Mouse (Mus musculus) lung, adult 2 months (tissue): ENCODE measurements around the gene Ms4a4c.
"Not testable (repeated sequence)": the region's sequence is repeated elsewhere in the genome, so short reads cannot be mapped to it uniquely, and the experiment has no call there.

Source experiments
- CTCF ChIP-seq: fragments of 200-500 bp; IDR thresholded peaks from 2 replicates; pipeline ENCODE4 v1.5.1; 2011; ENCODE audit warnings: mild to moderate bottlenecking, low read length, control low read depth; ENCODE audit not compliant: insufficient read depth
- POLR2A ChIP-seq: fragments of 200-500 bp; IDR thresholded peaks from 2 replicates; pipeline ENCODE4 v1.6.1; 2011; ENCODE audit warnings: low read depth, mild to moderate bottlenecking, control low read depth, low read length, borderline replicate concordance; ENCODE audit errors: extremely low read depth

DNA sequence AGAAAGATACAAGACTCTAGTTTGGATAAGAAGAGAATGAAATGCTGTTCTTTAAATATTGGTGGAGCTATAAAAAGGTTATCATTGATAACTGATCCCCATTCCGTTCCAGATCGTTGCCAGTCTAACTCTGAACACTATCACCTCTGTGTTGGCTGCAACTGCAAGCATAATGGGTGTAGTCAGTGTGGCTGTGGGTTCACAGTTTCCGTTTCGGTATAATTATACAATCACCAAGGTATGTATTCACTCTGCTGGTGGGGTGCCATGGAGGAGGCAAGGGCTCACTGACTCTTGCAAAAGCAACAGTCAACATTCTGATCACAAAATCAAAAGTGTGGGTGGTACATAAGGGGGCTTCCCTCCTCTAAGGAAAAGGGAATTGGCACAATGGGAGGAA is 54.5 kb downstream of the Ms4a4c start:
- not testable (repeated sequence) for TF ChIP-seq POLR2A, CTCF
